Mouse (Mus musculus) natural killer cell, adult 2 months (primary cell): Measurements from ENCODE around the gene Mvd.

Source experiments
- DNase-seq, 2 experiments: peaks; one replicate each; pipeline ENCODE4 v3.0.0; 2022; ENCODE audit warnings: low spot score in 2 of 2

Gene Mvd

DNA sequence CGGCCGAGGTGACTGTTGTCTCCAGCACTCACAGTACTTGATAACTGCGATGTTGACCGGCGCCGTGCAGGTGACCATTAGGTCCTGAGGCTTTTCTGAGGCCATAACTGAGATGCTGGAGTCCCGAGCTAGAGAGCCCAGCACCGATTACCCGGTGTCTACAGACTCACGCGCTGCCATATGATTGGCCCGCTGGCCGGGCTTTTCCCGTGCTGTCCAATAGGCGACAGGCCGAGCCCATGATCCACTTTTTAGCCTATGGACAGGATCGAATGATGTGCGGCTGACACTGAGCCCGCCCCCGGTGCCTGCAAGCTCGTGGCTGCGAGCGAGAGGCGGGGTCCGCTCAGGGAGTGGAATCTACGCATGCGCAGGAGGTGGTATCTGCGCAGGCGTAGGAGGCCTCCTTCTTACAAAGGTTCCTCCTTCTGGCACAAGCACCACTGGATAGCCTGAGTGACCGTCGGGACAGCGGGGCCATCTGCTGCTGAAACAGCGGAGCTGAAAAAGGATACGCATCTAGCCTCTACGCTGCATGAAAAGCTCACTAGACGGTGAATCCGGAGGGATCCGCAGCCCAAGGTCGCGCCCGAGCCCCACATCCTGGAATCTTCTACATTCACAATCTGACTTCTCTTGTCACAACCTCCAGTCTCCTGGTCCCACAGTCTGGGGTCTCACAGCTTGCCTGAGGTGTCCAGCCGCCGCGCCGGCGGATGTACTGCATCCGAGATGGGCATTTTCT lies at the start of gene Mvd:
Gene Mvd, minus strand, starts transcription at position 161 of the 745 bp plus-strand sequence.
- DNase-seq = peak; percentile 98 to 99

DNA sequence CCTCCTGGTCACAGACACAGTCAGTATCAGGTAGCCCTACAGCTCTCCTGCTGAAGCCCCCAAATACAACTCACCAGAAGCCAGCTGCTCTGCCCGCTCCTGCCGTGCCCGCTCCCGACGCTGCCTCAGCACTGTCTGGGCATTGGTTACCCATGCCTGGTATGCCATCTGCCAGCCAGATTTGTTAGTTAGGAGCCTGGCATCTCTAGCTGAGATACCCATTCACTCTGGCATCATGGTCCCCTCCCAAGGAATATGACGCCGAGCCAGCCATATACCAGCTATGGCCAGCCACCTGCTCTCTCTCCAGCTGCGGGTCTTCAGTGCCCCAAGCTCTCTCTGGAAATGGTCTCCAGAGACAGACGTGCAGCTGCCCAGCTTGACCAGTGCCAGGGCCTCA lies 45.2 kb upstream of the Mvd start:
- no peak for DNase-seq

DNA sequence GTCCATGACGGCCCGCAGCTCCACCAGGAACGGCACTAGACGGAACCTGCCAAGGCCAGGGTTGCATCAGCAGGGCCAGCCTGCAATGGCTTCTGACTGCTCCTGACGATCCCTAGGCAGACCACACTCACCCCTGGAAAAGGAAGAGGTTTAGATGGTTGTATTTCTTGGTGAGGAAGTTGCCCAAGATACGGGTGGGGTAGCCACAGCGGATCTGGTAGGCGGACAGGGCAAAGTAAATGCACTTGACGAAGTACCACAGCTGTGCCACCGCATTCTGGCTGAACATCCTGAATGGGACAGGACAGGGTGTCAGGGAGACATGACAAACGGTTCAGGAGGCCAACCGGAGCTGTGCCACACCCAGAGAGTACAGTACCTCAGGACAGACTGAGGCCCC lies 41.6 kb upstream of the Mvd start:
- DNase-seq = no peak

DNA sequence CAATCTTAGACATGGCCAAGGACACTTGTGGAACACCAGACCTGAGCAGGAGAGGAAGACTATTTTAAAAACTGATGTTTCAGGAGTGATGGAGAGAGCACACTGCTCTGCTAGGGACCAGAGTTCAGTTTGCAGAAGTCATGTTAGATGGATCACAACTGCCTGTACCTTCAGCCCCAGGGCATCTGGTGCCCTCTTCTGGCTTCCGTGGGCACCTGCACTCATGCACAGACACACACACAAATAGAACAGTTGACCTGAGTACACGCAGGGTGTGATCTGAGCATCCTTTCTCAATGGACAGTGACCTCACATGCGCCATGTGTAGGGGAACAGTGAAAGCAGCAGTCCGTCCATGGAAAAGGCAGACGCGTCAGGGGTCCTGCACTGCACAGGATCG lies 40.7 kb upstream of the Mvd start:
- DNase-seq = no peak

DNA sequence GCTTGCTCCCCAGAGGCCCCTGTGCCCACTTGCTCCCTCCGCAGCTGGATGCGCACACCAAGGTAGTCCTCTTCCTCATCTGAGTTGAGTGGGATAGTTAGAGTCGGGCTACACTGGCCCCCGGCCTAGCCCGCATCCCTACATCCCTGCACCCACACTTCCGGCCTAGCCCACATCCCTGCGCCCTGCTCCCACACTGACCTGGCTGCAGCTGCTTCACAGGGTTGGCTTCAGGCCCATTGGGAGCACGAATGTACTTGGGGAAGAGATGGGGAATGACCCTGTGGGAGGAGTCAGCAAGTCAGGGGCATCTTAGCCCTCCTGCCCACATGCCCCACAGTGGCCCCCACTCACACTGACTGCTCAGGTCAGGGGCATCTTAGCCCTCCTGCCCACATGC lies 39.2 kb upstream of the Mvd start:
- DNase-seq = no peak

DNA sequence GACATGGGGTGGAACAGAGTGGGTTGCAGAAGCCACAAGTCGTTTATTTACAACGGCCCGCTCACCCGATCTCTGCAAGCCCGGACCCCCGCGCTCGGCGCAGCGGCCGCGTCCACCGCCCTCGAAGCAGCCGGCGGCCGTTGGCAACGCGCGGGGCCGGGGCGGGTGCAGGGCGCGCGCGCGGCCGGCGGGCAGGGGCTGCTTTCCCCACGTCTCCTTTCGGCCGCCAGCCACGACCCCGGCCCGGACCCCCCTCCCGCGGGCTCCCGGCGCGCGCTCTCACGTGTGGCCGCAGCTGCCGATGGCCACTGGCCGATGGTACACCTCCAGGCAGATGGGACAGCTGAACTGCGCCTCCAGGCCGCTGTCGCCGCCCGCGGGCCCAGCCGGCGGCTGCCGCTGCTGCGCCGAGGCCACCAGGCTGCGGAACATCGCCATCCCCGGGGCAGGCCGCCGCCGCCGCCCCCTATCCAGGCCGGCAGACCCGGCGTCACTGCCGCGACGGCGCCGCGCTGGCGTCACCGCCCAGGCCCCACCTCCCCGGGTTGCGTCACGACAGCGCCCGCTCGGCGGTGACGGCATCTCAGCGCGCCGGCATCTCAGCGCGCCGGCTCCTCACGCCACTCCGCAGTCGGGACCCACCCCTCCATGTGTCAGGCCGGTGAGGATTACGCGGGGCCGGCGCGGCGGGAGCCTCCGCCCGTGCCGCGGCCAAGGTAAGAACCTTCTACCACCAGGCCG lies 32.5 kb upstream of the Mvd start, which contains the start of the genes Rnf166 and Ctu2:
Gene Rnf166, minus strand, starts transcription at position 485 of the 741 bp plus-strand sequence.
Gene Ctu2, plus strand, starts transcription at position 564 of the 741 bp plus-strand sequence.
- DNase-seq = peak; percentile 86 to 91

DNA sequence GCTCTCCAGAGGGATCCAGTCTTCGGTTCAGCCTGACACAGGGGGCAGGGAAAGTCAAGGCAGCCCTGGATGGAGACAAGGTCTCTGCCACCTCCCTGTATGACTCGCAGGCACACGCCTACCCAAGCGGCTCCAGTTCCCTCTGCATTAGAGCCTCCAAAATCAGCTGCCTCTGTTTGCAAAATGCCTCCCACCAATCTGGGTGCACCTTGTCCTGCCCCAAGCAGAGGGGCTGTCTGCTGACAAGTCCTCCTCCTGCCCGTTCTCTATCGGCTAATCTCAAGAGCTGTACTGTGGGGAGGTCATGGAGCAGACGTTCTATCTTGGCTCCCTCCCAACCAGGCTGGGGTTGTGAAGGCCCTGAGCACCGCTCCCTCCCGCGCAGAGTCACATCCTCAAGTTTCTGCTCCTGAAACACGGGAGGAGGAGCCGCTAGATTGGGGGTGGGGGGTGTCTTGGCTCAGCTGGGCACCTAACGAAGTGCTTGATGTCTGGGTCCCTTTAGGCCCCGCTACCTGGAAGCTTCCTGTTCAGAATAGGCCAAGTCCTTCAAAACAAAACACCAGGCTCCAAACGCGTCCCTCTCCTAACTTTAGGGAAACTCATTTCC lies 31.8 kb upstream of the Mvd start:
- no peak for DNase-seq

DNA sequence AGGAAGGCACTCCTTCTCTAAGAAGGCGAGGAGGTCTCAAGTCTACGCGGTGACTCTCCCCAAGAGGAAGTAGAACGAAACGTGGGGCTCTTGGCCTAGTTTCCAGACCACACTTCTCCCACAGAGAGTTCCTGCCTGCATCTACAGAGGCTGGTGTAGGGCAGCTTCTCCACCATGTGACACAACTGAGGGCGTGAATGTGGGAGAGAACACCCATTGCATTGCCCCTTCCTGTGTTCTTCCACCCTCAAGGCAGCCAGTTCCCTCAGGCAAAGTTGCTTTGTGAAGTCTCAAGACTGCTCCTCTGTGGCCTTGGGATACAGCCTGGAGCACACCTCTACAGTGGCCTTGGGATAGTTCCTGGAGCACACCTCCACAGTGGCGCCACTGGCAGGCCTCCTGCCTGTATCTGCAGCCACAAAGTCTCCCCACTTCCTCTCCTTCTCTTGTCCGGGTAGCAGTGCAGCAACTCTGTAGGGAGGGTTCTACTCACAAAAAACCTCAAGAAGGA lies 30.7 kb upstream of the Mvd start:
- peak; percentile 38 to 56 for DNase-seq

DNA sequence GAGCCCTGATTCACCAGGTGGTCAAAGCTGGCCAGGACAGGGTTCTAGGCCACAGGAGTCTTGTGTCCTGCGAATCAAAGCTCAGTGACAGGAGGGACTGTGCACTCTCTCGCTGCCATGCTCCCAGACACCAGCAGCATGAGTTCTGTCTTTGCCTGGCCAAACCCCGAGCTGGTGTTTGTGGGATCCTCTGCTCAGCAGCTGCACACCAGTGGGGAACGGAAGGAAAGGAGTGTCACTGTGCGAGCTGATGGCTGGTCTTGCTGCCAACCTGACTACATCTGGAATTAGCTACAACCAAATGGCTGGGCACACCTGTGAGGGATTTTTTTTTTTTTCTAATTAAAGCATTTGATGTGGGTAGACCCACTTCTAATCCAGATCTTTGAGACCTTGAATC lies 27.5 kb upstream of the Mvd start:
- DNase-seq = no peak

DNA sequence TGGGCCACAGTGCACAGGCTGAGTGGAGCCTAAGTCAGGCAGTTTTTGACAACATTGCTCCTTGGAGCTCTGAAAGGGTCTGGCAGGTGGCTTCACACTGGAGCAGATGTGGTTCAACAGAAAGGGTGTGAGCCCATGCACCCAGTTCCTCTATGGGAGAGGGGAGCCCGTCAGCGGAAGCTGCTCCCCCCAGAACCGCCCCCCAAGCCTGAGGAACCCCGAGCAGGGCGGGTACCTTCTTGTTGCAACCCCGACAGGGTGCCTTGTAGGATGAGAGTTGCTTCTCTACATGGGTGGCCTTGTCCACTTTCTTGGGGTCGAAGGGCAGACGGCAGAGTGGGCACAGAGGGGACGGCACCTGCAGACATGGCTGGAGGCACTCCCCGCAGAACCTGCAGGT lies 26.7 kb upstream of the Mvd start:
- no peak for DNase-seq

DNA sequence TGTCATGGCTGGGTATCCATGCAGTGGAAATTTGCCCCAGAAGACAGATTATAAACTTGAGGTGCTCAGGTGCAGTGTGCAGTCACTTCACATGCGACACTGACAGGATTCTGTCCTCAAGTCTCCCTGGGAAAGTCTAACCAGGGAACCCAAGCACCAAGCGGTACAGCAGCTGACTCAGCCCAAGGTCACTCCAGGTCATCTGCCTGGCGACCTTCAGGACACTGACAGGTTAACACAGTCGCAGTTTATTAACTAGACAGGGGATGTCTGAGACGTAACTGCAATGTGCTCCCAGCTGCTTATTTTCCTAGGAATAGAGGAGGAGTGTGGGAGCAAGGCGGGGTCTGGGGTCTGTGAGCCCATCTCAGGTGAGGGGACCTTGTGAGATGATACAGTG lies 26.2 kb upstream of the Mvd start:
- DNase-seq = no peak

DNA sequence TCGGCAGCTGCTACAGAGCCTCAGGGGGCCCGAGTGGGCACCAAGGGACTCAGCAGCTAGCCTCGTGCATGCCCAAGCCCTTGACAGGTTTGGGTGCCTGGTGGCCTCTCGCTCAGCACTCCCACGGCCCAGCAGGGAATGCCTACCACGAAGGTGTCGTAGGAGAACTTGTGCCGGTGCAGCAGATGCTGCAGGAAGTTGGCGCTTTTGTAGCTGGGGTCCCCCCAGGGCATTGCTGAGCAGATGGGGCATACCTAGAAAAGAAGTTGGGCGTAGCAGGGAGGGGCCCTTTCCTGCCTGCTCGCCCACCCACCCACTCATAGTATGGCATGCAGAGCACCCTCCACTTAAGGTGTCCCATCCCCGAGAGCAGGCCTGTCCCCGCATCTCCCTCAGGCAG lies 24.6 kb upstream of the Mvd start:
- DNase-seq = no peak

DNA sequence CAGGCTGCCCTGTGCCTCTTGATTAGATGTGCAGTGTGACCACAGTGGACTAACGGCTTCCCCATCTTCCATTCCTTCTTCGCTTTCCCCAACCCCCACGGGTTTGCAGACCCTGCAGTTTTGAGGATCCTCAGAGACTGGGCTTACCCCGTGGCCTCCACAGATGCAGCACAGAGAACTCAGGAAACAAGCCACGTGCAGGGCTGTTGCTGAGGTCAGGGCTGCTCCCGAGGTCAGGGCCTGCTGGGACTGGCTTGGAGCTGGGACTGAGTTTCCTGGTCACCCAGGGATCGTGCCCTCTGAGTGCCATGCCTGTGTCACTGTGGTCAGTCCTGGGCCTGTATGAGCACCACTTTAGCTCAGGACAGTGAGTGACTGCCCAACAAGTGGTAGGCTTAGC lies 21.8 kb upstream of the Mvd start:
- no peak for DNase-seq

DNA sequence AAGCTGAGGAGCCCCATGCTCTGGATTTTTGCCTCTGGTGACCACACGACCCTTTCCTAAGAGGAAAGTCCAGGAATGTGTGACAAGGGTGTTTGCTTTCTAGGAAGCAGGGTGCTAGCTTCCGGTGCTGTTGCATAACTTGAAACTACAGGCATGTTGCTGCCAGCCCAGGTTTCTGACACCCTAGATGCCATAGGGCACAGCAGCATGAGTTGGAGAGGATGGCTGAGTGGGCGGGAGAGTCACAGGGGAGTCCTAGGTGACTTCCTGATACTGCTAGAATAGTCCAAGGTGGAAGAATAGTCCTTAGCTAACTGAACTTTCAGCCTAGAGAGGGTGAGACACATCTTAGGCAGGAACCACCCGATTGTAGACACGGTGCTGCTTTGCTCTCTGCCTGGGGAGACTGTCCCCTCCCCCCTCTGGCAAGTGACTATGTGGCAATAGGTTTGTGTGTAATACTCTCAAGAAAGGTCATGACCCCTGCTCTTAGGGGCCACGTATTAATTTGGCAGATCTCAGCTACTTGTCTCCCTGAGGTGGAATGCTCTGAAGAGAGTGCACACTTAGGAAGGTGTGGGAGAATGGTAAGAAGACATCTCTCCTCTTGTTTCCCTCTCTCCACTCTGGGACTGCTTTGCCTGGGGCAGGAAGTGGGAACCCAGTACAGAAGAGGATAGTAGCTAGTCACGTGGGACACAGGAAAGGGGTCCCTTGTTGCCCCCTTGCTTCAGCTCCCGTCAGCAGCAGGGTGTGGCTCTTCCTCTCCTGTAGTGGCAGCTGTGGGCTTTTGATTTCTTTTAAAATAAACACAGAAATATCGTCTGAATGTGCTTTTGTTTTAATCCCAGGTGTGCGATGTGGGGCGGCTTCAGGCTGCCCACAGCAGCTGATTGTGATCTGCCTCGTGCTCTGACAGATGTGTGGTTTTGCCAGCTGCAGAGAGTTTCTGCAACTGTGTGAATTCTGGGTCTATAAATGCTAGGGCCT lies 20.7 kb upstream of the Mvd start:
- peak; percentile 21 to 27 for DNase-seq

DNA sequence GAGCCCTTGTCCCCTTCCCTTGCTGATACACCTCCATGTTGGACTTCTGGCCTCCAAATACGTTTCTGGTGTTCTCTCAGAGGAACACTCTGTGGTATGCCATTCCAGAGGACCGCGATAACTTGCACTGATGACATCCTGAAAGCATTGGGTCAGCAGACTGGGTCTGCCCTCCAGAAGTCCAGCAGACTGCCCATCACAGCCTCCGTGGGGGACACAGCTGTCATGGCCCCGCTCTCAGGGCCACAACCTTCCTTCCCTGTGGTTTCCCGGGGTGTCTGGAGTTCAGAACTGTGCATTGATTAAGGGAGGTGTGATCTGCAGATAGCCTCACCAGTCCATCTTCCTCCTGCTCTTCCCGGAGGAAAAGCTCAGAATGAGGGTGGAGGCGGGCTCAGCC lies 19.3 kb upstream of the Mvd start:
- DNase-seq = no peak

DNA sequence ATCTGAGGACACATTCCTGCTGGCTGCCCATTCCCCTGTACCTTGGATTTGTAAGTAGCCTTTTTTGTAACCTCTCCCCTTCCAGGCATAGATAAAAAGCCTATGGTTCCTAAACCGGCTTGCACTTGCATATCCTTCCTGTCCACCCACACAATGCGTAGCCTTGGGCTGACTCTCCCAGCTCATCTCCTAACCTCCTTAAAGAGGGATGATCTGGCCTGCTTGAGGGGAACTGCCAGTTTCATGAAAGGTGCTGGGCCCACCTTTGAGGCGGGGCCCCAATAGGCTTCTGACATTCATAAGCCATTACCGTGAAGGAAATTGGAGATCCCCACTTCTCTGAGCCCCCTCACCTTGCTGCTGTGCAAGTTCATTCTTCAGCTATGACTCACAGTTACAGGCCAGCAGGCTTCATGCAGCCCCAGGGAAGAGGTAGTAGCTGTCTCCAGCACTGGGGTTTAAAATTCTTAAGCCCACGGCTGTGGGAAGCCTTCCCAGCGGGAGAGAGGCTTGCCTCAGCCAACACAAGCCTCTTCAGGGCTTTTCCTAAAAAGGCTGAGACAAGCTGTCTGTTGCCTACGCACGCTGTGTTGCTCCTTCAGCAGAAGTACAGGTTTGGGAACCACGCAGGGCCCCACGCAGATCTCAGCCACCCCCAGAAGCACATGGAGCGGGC lies 18.4 kb upstream of the Mvd start:
- DNase-seq = no peak

DNA sequence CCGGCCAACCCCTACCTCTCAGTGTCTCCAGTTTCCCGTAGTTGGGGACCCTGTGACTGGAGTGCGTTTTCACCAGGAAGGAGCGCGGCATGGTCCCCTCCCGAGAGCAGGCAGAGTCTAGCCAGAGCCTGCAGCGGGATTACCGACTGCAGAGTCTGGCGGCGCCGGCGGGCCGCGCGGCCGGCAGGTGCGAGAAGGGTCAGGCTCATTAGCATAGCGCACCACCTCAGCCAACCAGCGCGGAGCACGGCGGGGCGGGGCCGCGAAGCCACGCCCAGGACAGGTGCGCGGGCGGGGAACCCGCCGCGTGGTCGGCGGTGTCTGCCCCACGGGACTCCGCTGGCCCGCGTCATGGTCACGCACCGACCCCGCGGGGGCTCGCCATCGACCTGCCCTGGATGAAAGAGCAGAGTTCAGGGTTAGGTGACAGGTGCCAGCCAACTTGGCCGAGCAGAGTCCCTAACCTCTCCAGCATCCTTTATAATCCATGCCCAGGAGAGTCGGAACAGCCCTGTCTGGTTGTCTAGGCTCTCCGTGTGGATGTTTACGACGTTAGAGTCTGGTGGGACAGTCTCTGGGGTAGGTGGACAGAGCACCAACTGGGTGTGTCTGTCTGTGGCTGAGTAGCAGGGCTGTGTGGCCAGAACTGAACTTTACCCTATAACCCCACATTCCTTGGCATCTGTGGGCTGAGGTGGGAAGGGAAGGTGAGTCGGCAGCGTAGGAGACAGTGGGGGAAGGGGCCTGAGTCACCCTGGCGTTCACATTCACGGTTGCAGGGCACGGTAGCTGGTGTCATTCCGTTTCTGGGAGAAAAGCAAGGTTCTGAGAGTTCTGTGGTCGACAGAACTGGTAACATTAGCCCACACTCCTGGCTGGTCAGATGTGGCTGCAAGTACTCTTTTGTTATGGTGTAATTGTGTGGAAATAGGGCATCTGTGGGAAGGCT lies 17.6 kb upstream of the Mvd start, which contains the start of gene Snai3:
Gene Snai3, minus strand, starts transcription at position 210 of the 949 bp plus-strand sequence.
- peak; percentile 45 to 79 for DNase-seq

DNA sequence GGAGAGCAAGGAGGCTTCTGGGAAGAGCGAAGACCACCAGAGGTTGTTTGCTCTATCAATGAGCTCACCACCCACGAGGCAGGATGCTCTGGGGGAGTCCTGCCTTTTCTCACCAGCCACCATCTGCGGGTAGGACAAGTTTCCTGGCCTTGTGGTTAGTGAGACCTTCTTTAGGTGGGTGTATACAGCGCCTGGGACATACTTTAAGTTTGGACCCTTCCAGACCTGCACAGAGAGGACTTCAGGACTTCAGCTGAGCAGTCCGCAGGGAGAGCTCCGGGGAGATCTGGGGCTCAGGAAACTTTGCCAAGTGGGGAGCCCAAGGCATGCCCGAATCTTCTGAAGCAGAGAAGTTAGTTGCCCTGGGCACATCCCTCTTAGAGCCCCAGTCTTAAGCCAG lies 16.8 kb upstream of the Mvd start:
- peak in 1 of 2 experiments; percentile 41 for DNase-seq

DNA sequence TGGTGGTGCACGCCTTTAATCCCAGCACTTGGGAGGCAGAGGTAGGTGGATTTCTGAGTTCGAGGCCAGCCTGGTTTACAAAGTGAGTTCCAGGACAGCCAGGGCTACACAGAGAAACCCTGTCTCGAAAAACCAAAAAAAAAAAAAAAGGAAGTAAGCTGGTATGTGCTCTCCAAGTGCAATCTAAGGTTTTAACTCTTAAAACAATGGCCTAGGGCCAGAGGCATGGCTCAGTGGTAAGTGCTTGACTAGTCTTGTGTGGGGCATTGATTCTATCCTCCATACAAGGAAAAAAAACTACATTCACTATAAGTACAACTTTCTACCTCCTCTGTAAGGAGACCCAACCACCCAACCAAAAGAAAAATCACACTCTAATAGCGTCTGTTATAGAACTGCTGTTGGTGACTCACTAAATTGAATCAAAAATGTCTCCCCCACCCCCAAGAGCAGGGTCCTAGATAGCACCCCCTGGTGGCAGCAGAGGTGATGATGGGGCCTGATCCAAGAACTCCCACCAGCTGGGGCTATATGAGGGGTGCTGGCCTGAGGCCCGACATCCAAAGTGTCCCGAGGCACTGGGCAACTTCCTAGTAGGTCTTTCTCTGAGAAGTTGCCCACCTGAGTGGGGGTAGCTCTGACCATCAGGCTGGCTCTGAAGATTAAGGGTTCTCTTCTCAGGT lies 16.1 kb upstream of the Mvd start:
- DNase-seq = peak; percentile 51 to 67
